Mouse (Mus musculus) hindbrain, embryonic 14.5 days (tissue): ENCODE measurements around the gene Olfml2a. TPM values are rescaled to one million over a fixed set of nuclear protein-coding genes. Genes with fewer than 3 reads are reported as not detected.

ENCODE experiments used
- ATAC-seq: fragments of 200-750 bp; cut with Nextera tagmentation; 2 replicates; pipeline ENCODE4 v1.8.0; 2017; ENCODE audit warnings: moderate number of reproducible peaks, mild to moderate bottlenecking, moderate TSS enrichment, moderate library complexity; ENCODE audit not compliant: low FRiP score
- DNase-seq: peaks from one replicate; pipeline ENCODE4 v3.0.0-alpha.2; 2015; ENCODE audit warnings: low spot score
- H3K27ac ChIP-seq: fragments of 300-500 bp; sonication (generic); 2 replicates; pipeline ENCODE4 v1.5.1; 2014; ENCODE audit warnings: mild to moderate bottlenecking, moderate library complexity
- H3K27me3 ChIP-seq: fragments of 300-500 bp; sonication (generic); 2 replicates; pipeline ENCODE4 v1.6.1; 2014; ENCODE audit warnings: mild to moderate bottlenecking, low read length, mixed read lengths; ENCODE audit not compliant: control insufficient read depth, insufficient read depth
- H3K36me3 ChIP-seq: fragments of 300-500 bp; sonication (generic); replicated peaks from 2 replicates; pipeline ENCODE4 v1.6.1; 2014; ENCODE audit not compliant: control insufficient read depth, insufficient read depth
- H3K4me1 ChIP-seq: fragments of 300-500 bp; sonication (generic); replicated peaks from 2 replicates; pipeline ENCODE4 v1.6.1; 2014; ENCODE audit warnings: antibody characterized with exemption, low read length, mixed read lengths; ENCODE audit not compliant: control insufficient read depth, insufficient read depth
- H3K4me2 ChIP-seq: fragments of 300-500 bp; sonication (generic); replicated peaks from 2 replicates; pipeline ENCODE4 v1.6.1; 2014; ENCODE audit warnings: mild to moderate bottlenecking, moderate library complexity
- H3K4me3 ChIP-seq: fragments of 300-500 bp; sonication (generic); replicated peaks from 2 replicates; pipeline ENCODE4 v1.5.1; 2014; ENCODE audit warnings: mild to moderate bottlenecking, low read length
- H3K9ac ChIP-seq: fragments of 300-500 bp; sonication (generic); 2 replicates; pipeline ENCODE4 v1.6.1; 2014
- H3K9me3 ChIP-seq: fragments of 300-500 bp; sonication (generic); 2 replicates; pipeline ENCODE4 v1.6.1; 2016; ENCODE audit warnings: low read length; ENCODE audit not compliant: control insufficient read depth
- WGBS: fragments of 180-500 bp; shearing (Covaris S2); extraction: QIAGEN DNeasy Blood & Tissue Kit; methylation state at CpG from one replicate; pipeline ENCODE4 v1.1.7; 2014; 5-methylcytosine and 5-hydroxymethylcytosine counted together
- polyA plus RNA-seq: library from polyadenylated mRNA; unstranded; fragments of >200 nt; fragmentation: Nextera tagmentation; extraction: Ambion mirVana; gene quantifications from 2 replicates; pipeline ENCODE4 v1.2.1, GENCODE M21; 2014

Olfml2a gene
- polyA plus RNA-seq = 4.6 and 5.6 TPM in 2 replicates

- Histone ChIP-seq H3K9ac (peak within 1 kb of the TSS; percentile 65), H3K36me3 (no peaks in the 10 kb centered on the region), H3K9me3 (no peaks in the 10 kb centered on the region), H3K4me1 (peaks cover 12% of the 10 kb centered on the region; the same call in 1 of the 2 replicates), H3K27ac (no peak within 1 kb of the TSS), H3K4me2 (peak within 1 kb of the TSS; percentile 91), H3K27me3 (peaks cover 3% of the 10 kb centered on the region; the same call in 1 of the 2 replicates), H3K4me3 (peak within 1 kb of the TSS; percentile 36)
- peak; percentile 68 for ATAC-seq
- DNase-seq = peak; percentile 57
- WGBS = 10% methylated on average over 30 of the region's 32 CpGs
Observed at GRCm38 (mm10) chr2:38931851-38932667, at the start of gene Olfml2a. Gene Olfml2a (plus strand): TSS chr2:38931978.

GRCm38 (mm10) chr2:38902866-38903265, 28.9 kb upstream of the Olfml2a start:
- DNase-seq (no peak), ATAC-seq (no peak)
- no peak overlapping the region for H3K4me3 ChIP-seq
- H3K4me1 ChIP-seq = no peaks in the 10 kb centered on the region
- no peaks in the 10 kb centered on the region for H3K9me3 ChIP-seq
- no peaks in the 10 kb centered on the region for H3K36me3 ChIP-seq
- no peak overlapping the region for H3K9ac ChIP-seq
- H3K27ac ChIP-seq = no peak overlapping the region
- H3K27me3 ChIP-seq = no peaks in the 10 kb centered on the region
- no peak overlapping the region for H3K4me2 ChIP-seq

- Histone ChIP-seq H3K4me1 (no peaks in the 10 kb centered on the region), H3K27ac (no peak overlapping the region), H3K9ac (no peak overlapping the region), H3K4me3 (no peak overlapping the region), H3K27me3 (no peaks in the 10 kb centered on the region), H3K4me2 (no peak overlapping the region), H3K36me3 (no peaks in the 10 kb centered on the region), H3K9me3 (no peaks in the 10 kb centered on the region)
- ATAC-seq (no peak), DNase-seq (no peak)
- 94% methylated on average over 1 of the region's 1 CpGs for WGBS
Observed at GRCm38 (mm10) chr2:38904290-38904689, 27.5 kb upstream of the Olfml2a start.

GRCm38 (mm10) chr2:38906097-38906496, 25.7 kb upstream of the Olfml2a start:
- H3K9ac ChIP-seq = no peak overlapping the region
- H3K4me1 ChIP-seq = no peaks in the 10 kb centered on the region
- H3K27ac ChIP-seq = no peak overlapping the region
- H3K4me2 ChIP-seq = no peak overlapping the region
- H3K9me3 ChIP-seq = no peaks in the 10 kb centered on the region
- no peaks in the 10 kb centered on the region for H3K27me3 ChIP-seq
- no peak for DNase-seq
- H3K4me3 ChIP-seq = no peak overlapping the region
- no peak for ATAC-seq
- 78% methylated on average over 5 of the region's 5 CpGs for WGBS
- H3K36me3 ChIP-seq = no peaks in the 10 kb centered on the region

DNA sequence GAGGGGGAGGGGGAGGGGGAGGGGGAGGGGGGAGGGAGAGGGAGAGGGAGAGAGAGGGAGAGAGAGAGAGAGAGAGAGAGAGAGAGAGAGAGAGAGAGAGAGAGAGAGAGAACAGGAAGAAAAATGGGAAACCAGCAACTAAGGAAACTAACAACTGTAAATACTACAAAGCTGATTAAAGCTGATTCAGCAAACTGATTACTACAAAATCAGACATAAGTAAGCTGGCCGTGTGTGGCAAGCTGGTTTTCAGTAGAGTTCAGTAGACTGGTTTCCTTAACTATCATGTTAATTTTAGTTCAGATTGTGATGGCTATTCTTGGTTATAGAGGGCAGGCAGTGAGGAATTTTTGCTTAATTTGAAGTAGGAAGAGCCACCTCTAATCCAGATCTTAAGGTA, 23.2 kb upstream of the Olfml2a start:
- H3K4me3 ChIP-seq = no peak overlapping the region
- no peak overlapping the region for H3K4me2 ChIP-seq
- no peaks in the 10 kb centered on the region for H3K27me3 ChIP-seq
- H3K9ac ChIP-seq = no peak overlapping the region
- WGBS = 71% methylated on average over 1 of the region's 1 CpGs
- DNase-seq (no peak), ATAC-seq (no peak)
- H3K9me3 ChIP-seq = no peaks in the 10 kb centered on the region
- no peaks in the 10 kb centered on the region for H3K36me3 ChIP-seq
- no peak overlapping the region for H3K27ac ChIP-seq
- no peaks in the 10 kb centered on the region for H3K4me1 ChIP-seq

DNA sequence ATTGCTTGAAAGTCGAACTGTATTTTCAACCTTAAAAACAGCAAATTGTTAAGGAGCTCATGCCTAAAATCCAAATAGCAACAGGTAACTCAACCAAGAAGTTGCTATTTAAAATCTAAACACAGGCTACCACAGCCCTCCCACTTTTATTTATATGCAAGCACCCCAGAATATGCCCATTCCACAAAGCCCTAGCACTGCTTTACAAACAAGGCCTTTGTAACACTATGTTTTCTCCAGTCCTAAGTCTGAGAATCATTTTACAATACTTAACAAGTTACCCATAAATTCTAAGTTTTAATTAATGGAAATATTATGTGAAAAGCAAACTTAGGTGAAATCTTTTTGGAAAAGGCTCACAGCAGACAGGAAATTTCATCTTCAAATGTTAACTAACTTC, 17.3 kb upstream of the Olfml2a start:
- Histone ChIP-seq H3K9ac (no peak overlapping the region), H3K36me3 (no peaks in the 10 kb centered on the region), H3K27me3 (no peaks in the 10 kb centered on the region), H3K4me1 (no peaks in the 10 kb centered on the region; the same call in 1 of the 2 replicates), H3K4me3 (no peak overlapping the region), H3K27ac (no peak overlapping the region), H3K9me3 (no peaks in the 10 kb centered on the region), H3K4me2 (no peak overlapping the region)
- ATAC-seq (no peak), DNase-seq (no peak)
- WGBS = 23% methylated on average over 1 of the region's 1 CpGs

DNA sequence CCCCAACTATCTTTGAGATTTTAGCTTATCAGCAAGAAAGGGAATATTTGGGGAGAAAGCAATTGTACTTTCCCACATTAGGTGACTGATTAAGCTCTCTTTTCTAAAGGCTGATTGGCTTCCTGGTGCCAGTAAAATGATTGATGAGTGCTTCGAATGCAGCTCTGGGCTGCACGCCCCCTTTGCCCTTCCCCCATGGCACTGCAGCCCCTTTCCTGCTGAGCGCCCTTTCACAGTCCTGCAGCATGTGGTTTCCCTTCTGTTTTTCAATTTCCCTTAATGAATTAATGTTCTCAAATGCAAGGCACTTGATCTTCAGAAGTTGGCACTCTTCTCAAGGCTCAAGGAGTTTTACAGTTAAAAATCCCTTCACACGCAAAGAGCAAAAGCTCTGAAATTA, 16.8 kb upstream of the Olfml2a start:
- Histone ChIP-seq H3K4me2 (no peak overlapping the region), H3K9ac (no peak overlapping the region), H3K9me3 (no peaks in the 10 kb centered on the region), H3K27me3 (no peaks in the 10 kb centered on the region), H3K4me3 (no peak overlapping the region), H3K27ac (0 out of 2 replicates have a peak overlapping the region, but pooled peaks have one; percentile 26), H3K4me1 (no peaks in the 10 kb centered on the region; the same call in 1 of the 2 replicates), H3K36me3 (no peaks in the 10 kb centered on the region)
- peak; percentile 64; the same call in 1 of the 2 replicates for ATAC-seq
- 13% methylated on average over 4 of the region's 4 CpGs for WGBS
- no peak for DNase-seq

DNA sequence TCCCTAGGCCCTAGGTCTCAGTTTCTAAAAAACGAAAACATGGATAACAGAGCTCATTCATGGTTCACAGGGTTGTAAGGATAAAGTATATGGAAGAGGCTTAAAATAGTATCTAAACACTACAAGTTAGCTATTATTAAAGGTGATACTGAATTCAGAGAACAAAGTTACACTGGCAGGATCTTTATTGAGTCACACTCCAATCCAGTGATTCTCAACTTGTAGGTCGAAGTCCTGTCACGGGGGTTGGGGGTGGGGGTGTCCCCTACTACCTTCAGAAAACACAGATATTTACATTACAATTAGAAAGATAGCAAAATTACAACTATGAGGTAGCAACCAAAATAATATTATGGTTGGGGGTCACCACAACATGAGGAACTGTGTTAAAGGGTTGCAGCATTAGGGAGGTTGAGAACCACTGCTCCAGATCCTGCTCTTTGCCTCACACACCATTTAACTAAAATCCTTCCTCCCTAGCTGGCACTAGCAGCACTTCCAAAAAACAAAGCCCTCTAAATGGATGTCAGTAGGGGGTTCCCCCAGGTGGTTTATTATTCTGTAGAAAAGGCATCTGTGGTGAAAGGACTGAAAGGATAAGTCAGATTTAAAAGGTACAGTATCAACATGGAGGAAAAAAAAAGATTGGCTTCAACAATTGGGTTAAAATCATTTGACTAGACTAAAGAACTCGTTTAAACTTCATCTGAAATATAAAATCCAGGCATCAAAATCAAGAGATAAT, 14.7 kb upstream of the Olfml2a start:
- H3K4me3 ChIP-seq = no peak overlapping the region
- WGBS = 22% methylated on average over 4 of the region's 4 CpGs
- peaks cover 3% of the 10 kb centered on the region; the same call in 1 of the 2 replicates for H3K4me1 ChIP-seq
- H3K27ac ChIP-seq = no peak overlapping the region
- ATAC-seq (no peak), DNase-seq (no peak)
- no peaks in the 10 kb centered on the region for H3K27me3 ChIP-seq
- no peak overlapping the region for H3K9ac ChIP-seq
- H3K36me3 ChIP-seq = no peaks in the 10 kb centered on the region
- H3K9me3 ChIP-seq = no peaks in the 10 kb centered on the region
- H3K4me2 ChIP-seq = no peak overlapping the region

- Histone ChIP-seq H3K9me3 (no peaks in the 10 kb centered on the region), H3K9ac (no peak overlapping the region), H3K27me3 (peaks cover 6% of the 10 kb centered on the region; the same call in 1 of the 2 replicates), H3K27ac (no peak overlapping the region), H3K36me3 (no peaks in the 10 kb centered on the region), H3K4me1 (peaks cover 16% of the 10 kb centered on the region), H3K4me2 (no peak overlapping the region), H3K4me3 (no peak overlapping the region)
- DNase-seq = no peak
- no peak for ATAC-seq
- WGBS = 8% methylated on average over 1 of the region's 1 CpGs
Observed at GRCm38 (mm10) chr2:38921374-38921773, 10.4 kb upstream of the Olfml2a start.
